Mouse (Mus musculus) kidney, embryonic 15.5 days (tissue): ENCODE data around the gene Gpc5. TPM values are rescaled to one million over a fixed set of nuclear protein-coding genes. Genes with fewer than 3 reads are reported as not detected.

Experiments
- ATAC-seq: fragments of 200-750 bp; cut with Nextera tagmentation; replicated peaks from 2 replicates; pipeline ENCODE4 v1.8.0; 2017; ENCODE audit warnings: moderate TSS enrichment; ENCODE audit not compliant: low FRiP score
- H3K27ac ChIP-seq: fragments of 300-500 bp; sonication (generic); 2 replicates; pipeline ENCODE4 v1.5.1; 2015; ENCODE audit warnings: mild to moderate bottlenecking, inconsistent platforms
- H3K27me3 ChIP-seq: fragments of 300-500 bp; sonication (generic); 2 replicates; pipeline ENCODE4 v1.6.1; 2015; ENCODE audit warnings: inconsistent platforms
- H3K36me3 ChIP-seq: fragments of 300-500 bp; sonication (generic); 2 replicates; pipeline ENCODE4 v1.6.1; 2015; ENCODE audit warnings: inconsistent platforms
- H3K4me1 ChIP-seq: fragments of 300-500 bp; sonication (generic); 2 replicates; pipeline ENCODE4 v1.6.1; 2015; ENCODE audit warnings: inconsistent platforms
- H3K4me2 ChIP-seq: fragments of 300-500 bp; sonication (generic); 2 replicates; pipeline ENCODE4 v1.6.1; 2015; ENCODE audit warnings: moderate library complexity, mild to moderate bottlenecking, inconsistent platforms
- H3K4me3 ChIP-seq: fragments of 300-500 bp; sonication (generic); replicated peaks from 2 replicates; pipeline ENCODE4 v1.5.1; 2015; ENCODE audit warnings: mild to moderate bottlenecking, inconsistent platforms
- H3K9ac ChIP-seq: fragments of 300-500 bp; sonication (generic); 2 replicates; pipeline ENCODE4 v1.6.1; 2015; ENCODE audit warnings: mild to moderate bottlenecking, inconsistent platforms
- H3K9me3 ChIP-seq: fragments of 300-500 bp; sonication (generic); replicated peaks from 2 replicates; pipeline ENCODE4 v1.6.1; 2016; ENCODE audit warnings: inconsistent platforms
- WGBS: fragments of 180-500 bp; shearing (Covaris S2); methylation state at CpG from one replicate; pipeline ENCODE4 v1.1.7; 2015; ENCODE audit warnings: mixed read lengths; 5-methylcytosine and 5-hydroxymethylcytosine counted together
- polyA plus RNA-seq: library from polyadenylated mRNA; unstranded; fragments of >200 nt; fragmentation: Nextera tagmentation; extraction: Ambion mirVana; gene quantifications from 2 replicates; pipeline ENCODE4 v1.2.1, GENCODE M21; 2015

Gpc5 gene
- polyA plus RNA-seq, 1 experiment from 2014 or later: 11.1 TPM

GRCm38 (mm10) chr14:115392894-115393524, 301.0 kb downstream of the Gpc5 start:
- Histone ChIP-seq H3K4me3 (no peak overlapping the region), H3K4me1 (no peaks in the 10 kb centered on the region), H3K27ac (no peak overlapping the region), H3K4me2 (no peak overlapping the region), H3K9ac (no peak overlapping the region), H3K9me3 (no peaks in the 10 kb centered on the region), H3K27me3 (no peaks in the 10 kb centered on the region; the same call in 1 of the 2 replicates), H3K36me3 (no peaks in the 10 kb centered on the region)
- 50% methylated on average over 14 of the region's 14 CpGs for WGBS
- peak; percentile 76 for ATAC-seq

- no peaks in the 10 kb centered on the region for H3K9me3 ChIP-seq
- no peaks in the 10 kb centered on the region for H3K27me3 ChIP-seq
- 67% methylated on average over 5 of the region's 5 CpGs for WGBS
- no peak overlapping the region for H3K4me2 ChIP-seq
- no peaks in the 10 kb centered on the region for H3K36me3 ChIP-seq
- no peak overlapping the region for H3K27ac ChIP-seq
- no peak overlapping the region for H3K4me3 ChIP-seq
- H3K4me1 ChIP-seq: 0 out of 2 replicates have a peak, but pooled peaks cover 4% of the 10 kb centered on the region
- no peak overlapping the region for H3K9ac ChIP-seq
- no peak for ATAC-seq
These were observed 314.6 kb downstream of the Gpc5 start for GRCm38 (mm10) chr14:115406596-115406995.

- ATAC-seq: no peak
- WGBS: 42% methylated on average over 2 of the region's 2 CpGs
- Histone ChIP-seq H3K27ac (no peak overlapping the region), H3K4me2 (no peak overlapping the region), H3K4me3 (no peak overlapping the region), H3K36me3 (no peaks in the 10 kb centered on the region), H3K9me3 (no peaks in the 10 kb centered on the region), H3K9ac (no peak overlapping the region), H3K27me3 (no peaks in the 10 kb centered on the region), H3K4me1 (0 out of 2 replicates have a peak, but pooled peaks cover 7% of the 10 kb centered on the region)
These were observed 315.4 kb downstream of the Gpc5 start for GRCm38 (mm10) chr14:115407309-115407930.

- 68% methylated on average over 1 of the region's 1 CpGs for WGBS
- no peak for ATAC-seq
- H3K36me3 ChIP-seq: no peaks in the 10 kb centered on the region
- no peak overlapping the region for H3K4me2 ChIP-seq
- no peak overlapping the region for H3K27ac ChIP-seq
- no peak overlapping the region for H3K4me3 ChIP-seq
- H3K9me3 ChIP-seq: no peaks in the 10 kb centered on the region
- H3K9ac ChIP-seq: no peak overlapping the region
- peaks cover 17% of the 10 kb centered on the region; the same call in 1 of the 2 replicates for H3K4me1 ChIP-seq
- H3K27me3 ChIP-seq: no peaks in the 10 kb centered on the region
These were observed 318.9 kb downstream of the Gpc5 start for GRCm38 (mm10) chr14:115410881-115411280.

- H3K4me1 ChIP-seq: peaks cover 17% of the 10 kb centered on the region; the same call in 1 of the 2 replicates
- 61% methylated on average over 6 of the region's 6 CpGs for WGBS
- no peaks in the 10 kb centered on the region for H3K9me3 ChIP-seq
- no peak overlapping the region for H3K4me2 ChIP-seq
- H3K27ac ChIP-seq: no peak overlapping the region
- no peaks in the 10 kb centered on the region for H3K27me3 ChIP-seq
- H3K9ac ChIP-seq: no peak overlapping the region
- ATAC-seq: peak; percentile 65
- no peak overlapping the region for H3K4me3 ChIP-seq
- no peaks in the 10 kb centered on the region for H3K36me3 ChIP-seq
These were observed 319.6 kb downstream of the Gpc5 start for GRCm38 (mm10) chr14:115411513-115412174.

GRCm38 (mm10) chr14:115412821-115413220, 320.8 kb downstream of the Gpc5 start:
- peaks cover 17% of the 10 kb centered on the region; the same call in 1 of the 2 replicates for H3K4me1 ChIP-seq
- H3K9me3 ChIP-seq: no peaks in the 10 kb centered on the region
- no peak for ATAC-seq
- no peak overlapping the region for H3K9ac ChIP-seq
- no peak overlapping the region for H3K27ac ChIP-seq
- 41% methylated on average over 3 of the region's 3 CpGs for WGBS
- no peaks in the 10 kb centered on the region for H3K36me3 ChIP-seq
- H3K27me3 ChIP-seq: no peaks in the 10 kb centered on the region
- H3K4me3 ChIP-seq: no peak overlapping the region
- H3K4me2 ChIP-seq: no peak overlapping the region

- no peaks in the 10 kb centered on the region for H3K9me3 ChIP-seq
- WGBS: 30% methylated on average over 1 of the region's 1 CpGs
- H3K4me1 ChIP-seq: peaks cover 17% of the 10 kb centered on the region; the same call in 1 of the 2 replicates
- no peak overlapping the region for H3K9ac ChIP-seq
- no peak overlapping the region for H3K4me3 ChIP-seq
- H3K4me2 ChIP-seq: no peak overlapping the region
- H3K27ac ChIP-seq: no peak overlapping the region
- ATAC-seq: peak; percentile 85
- H3K36me3 ChIP-seq: no peaks in the 10 kb centered on the region
- no peaks in the 10 kb centered on the region for H3K27me3 ChIP-seq
These were observed 321.4 kb downstream of the Gpc5 start for GRCm38 (mm10) chr14:115413429-115413828.

- Histone ChIP-seq H3K27ac (no peak overlapping the region), H3K4me3 (no peak overlapping the region), H3K4me1 (peaks cover 17% of the 10 kb centered on the region; the same call in 1 of the 2 replicates), H3K27me3 (no peaks in the 10 kb centered on the region), H3K9me3 (no peaks in the 10 kb centered on the region), H3K9ac (no peak overlapping the region), H3K36me3 (no peaks in the 10 kb centered on the region), H3K4me2 (no peak overlapping the region)
- ATAC-seq: peak; percentile 55; the same call in 1 of the 2 replicates
- 43% methylated on average over 5 of the region's 5 CpGs for WGBS
These were observed 322.5 kb downstream of the Gpc5 start for GRCm38 (mm10) chr14:115414545-115414944.

GRCm38 (mm10) chr14:115431967-115432366, 340.0 kb downstream of the Gpc5 start:
- H3K9ac ChIP-seq: no peak overlapping the region
- no peaks in the 10 kb centered on the region for H3K36me3 ChIP-seq
- H3K27ac ChIP-seq: no peak overlapping the region
- H3K27me3 ChIP-seq: no peaks in the 10 kb centered on the region
- H3K4me3 ChIP-seq: no peak overlapping the region
- WGBS: 73% methylated on average over 3 of the region's 3 CpGs
- no peaks in the 10 kb centered on the region for H3K9me3 ChIP-seq
- no peak overlapping the region for H3K4me2 ChIP-seq
- H3K4me1 ChIP-seq: no peaks in the 10 kb centered on the region
- no peak for ATAC-seq

GRCm38 (mm10) chr14:115432368-115432767, 340.4 kb downstream of the Gpc5 start:
- Histone ChIP-seq H3K4me3 (no peak overlapping the region), H3K27ac (no peak overlapping the region), H3K9ac (no peak overlapping the region), H3K36me3 (no peaks in the 10 kb centered on the region), H3K9me3 (no peaks in the 10 kb centered on the region), H3K4me2 (no peak overlapping the region), H3K4me1 (no peaks in the 10 kb centered on the region), H3K27me3 (no peaks in the 10 kb centered on the region)
- 64% methylated on average over 3 of the region's 3 CpGs for WGBS
- no peak for ATAC-seq

- Histone ChIP-seq H3K9me3 (no peaks in the 10 kb centered on the region), H3K4me2 (no peak overlapping the region), H3K9ac (no peak overlapping the region), H3K27me3 (no peaks in the 10 kb centered on the region), H3K4me1 (no peaks in the 10 kb centered on the region), H3K36me3 (no peaks in the 10 kb centered on the region), H3K27ac (no peak overlapping the region), H3K4me3 (no peak overlapping the region)
- 62% methylated on average over 2 of the region's 2 CpGs for WGBS
- ATAC-seq: no peak
These were observed 344.6 kb downstream of the Gpc5 start for GRCm38 (mm10) chr14:115436617-115437016.
